Mouse (Mus musculus): ENCODE results near the gene Kcna5.

DNA sequence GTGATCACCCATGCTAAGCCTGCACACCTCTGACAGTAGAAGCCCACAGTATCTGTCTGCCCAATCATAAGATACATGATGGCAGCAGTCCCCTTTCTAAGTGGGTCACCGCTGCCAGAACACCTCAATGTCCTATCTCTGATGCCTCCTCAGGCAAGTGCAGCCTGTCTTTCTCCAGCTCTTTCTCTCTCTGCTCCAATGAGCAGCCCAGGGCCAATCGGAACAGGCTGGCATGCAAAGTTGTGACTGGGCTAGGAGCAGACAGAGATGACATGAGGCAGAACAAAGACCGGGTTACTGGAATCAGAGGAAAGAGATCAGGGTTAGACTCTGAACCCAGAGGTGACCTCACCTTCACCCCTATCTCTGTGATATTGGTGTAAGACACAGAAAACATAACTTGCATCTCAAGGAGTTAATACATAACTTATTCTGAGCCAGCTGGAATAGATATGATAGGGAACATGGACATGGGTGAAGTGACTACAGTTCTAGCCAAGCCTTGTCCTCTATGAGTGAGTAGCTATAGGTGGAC, 21.4 kb downstream of the Kcna5 start:
- TF ChIP-seq CTCF (IDR thresholded peaks at IDR 0.05; ENCODE audit: insufficient read depth, low read length) = no peak
- no peak for TF ChIP-seq POLR2A (IDR thresholded peaks at IDR 0.05; ENCODE audit: borderline replicate concordance, extremely low read depth, low read depth, low read length)

All from lung, adult 2 months (tissue).